Mouse (Mus musculus): Measurements from ENCODE around the gene Ttc25. TPM values are rescaled to one million over a fixed set of nuclear protein-coding genes. Genes with fewer than 3 reads are reported as not detected.

Gene Ttc25
- polyA plus RNA-seq, 1 experiment from 2014 or later, result 2.9 TPM

- no peak for ATAC-seq
Observed at GRCm38 (mm10) chr11:100541577-100541976, 3.8 kb upstream of the Ttc25 start.

GRCm38 (mm10) chr11:100545746-100546085 is 309 bp downstream of the Ttc25 start:
- Histone ChIP-seq H3K4me2 (ENCODE audit: low read length) (peak overlapping the region; percentile 65), H3K9ac (ENCODE audit: low read depth, low read length) (peak overlapping the region; percentile 54), H3K9me3 (replicated peaks; ENCODE audit: control insufficient read depth, low read length, poor library complexity, severe bottlenecking) (no peaks in the 10 kb centered on the region), H3K27ac (ENCODE audit: low read length) (peak overlapping the region; percentile 51), H3K27me3 (ENCODE audit: control insufficient read depth, insufficient read depth, low read depth, low read length) (no peaks in the 10 kb centered on the region; the same call in 1 of the 2 replicates), H3K36me3 (ENCODE audit: control insufficient read depth, insufficient read depth, low read length) (no peaks in the 10 kb centered on the region), H3K4me1 (ENCODE audit: control insufficient read depth, insufficient read depth, low read length) (peaks cover 13% of the 10 kb centered on the region), H3K4me3 (ENCODE audit: low read depth, low read length) (peak overlapping the region; percentile 48)
- peak; percentile 51; the same call in 1 of the 2 replicates for ATAC-seq
- 23% methylated on average over 7 of the region's 7 CpGs for WGBS

More at GRCm38 (mm10) chr11:100541577-100541976, 3.8 kb upstream of the Ttc25 start:
- H3K9ac ChIP-seq (ENCODE audit: low read depth, low read length), result no peak overlapping the region
- no peaks in the 10 kb centered on the region for H3K27me3 ChIP-seq (ENCODE audit: control insufficient read depth, insufficient read depth, low read depth, low read length)
- H3K36me3 ChIP-seq (ENCODE audit: control insufficient read depth, insufficient read depth, low read length), result no peaks in the 10 kb centered on the region
- H3K4me3 ChIP-seq (ENCODE audit: low read depth, low read length), result no peak overlapping the region
- no peaks in the 10 kb centered on the region for H3K9me3 ChIP-seq (replicated peaks; ENCODE audit: control insufficient read depth, low read length, poor library complexity, severe bottlenecking)
- no peak overlapping the region for H3K27ac ChIP-seq (ENCODE audit: low read length)
- H3K4me2 ChIP-seq (ENCODE audit: low read length), result no peak overlapping the region
- H3K4me1 ChIP-seq (ENCODE audit: control insufficient read depth, insufficient read depth, low read length), result peaks cover 13% of the 10 kb centered on the region
- 91% methylated on average over 2 of the region's 2 CpGs for whole genome bisulfite sequencing

- Histone ChIP-seq H3K9me3 (replicated peaks; ENCODE audit: control insufficient read depth, low read length, poor library complexity, severe bottlenecking) (no peaks in the 10 kb centered on the region), H3K4me2 (ENCODE audit: low read length) (no peak overlapping the region), H3K27me3 (ENCODE audit: control insufficient read depth, insufficient read depth, low read depth, low read length) (no peaks in the 10 kb centered on the region; the same call in 1 of the 2 replicates), H3K4me3 (ENCODE audit: low read depth, low read length) (no peak overlapping the region), H3K4me1 (ENCODE audit: control insufficient read depth, insufficient read depth, low read length) (peaks cover 13% of the 10 kb centered on the region), H3K36me3 (ENCODE audit: control insufficient read depth, insufficient read depth, low read length) (no peaks in the 10 kb centered on the region), H3K27ac (ENCODE audit: low read length) (no peak overlapping the region), H3K9ac (ENCODE audit: low read depth, low read length) (no peak overlapping the region)
- 89% methylated on average over 6 of the region's 6 CpGs for WGBS
- ATAC-seq, result no peak
Observed at GRCm38 (mm10) chr11:100546955-100547354, 1.5 kb downstream of the Ttc25 start.

GRCm38 (mm10) chr11:100548141-100548540 is 2.7 kb downstream of the Ttc25 start:
- Histone ChIP-seq H3K4me1 (ENCODE audit: control insufficient read depth, insufficient read depth, low read length) (peaks cover 13% of the 10 kb centered on the region), H3K36me3 (ENCODE audit: control insufficient read depth, insufficient read depth, low read length) (no peaks in the 10 kb centered on the region), H3K27ac (ENCODE audit: low read length) (no peak overlapping the region), H3K4me2 (ENCODE audit: low read length) (no peak overlapping the region), H3K9me3 (replicated peaks; ENCODE audit: control insufficient read depth, low read length, poor library complexity, severe bottlenecking) (no peaks in the 10 kb centered on the region), H3K4me3 (ENCODE audit: low read depth, low read length) (no peak overlapping the region), H3K9ac (ENCODE audit: low read depth, low read length) (no peak overlapping the region), H3K27me3 (ENCODE audit: control insufficient read depth, insufficient read depth, low read depth, low read length) (no peaks in the 10 kb centered on the region; the same call in 1 of the 2 replicates)
- ATAC-seq, result no peak
- 85% methylated on average over 6 of the region's 6 CpGs for WGBS

GRCm38 (mm10) chr11:100549466-100549865 is 4.1 kb downstream of the Ttc25 start:
- Histone ChIP-seq H3K4me1 (ENCODE audit: control insufficient read depth, insufficient read depth, low read length) (peaks cover 13% of the 10 kb centered on the region), H3K4me3 (ENCODE audit: low read depth, low read length) (no peak overlapping the region), H3K9me3 (replicated peaks; ENCODE audit: control insufficient read depth, low read length, poor library complexity, severe bottlenecking) (no peaks in the 10 kb centered on the region), H3K36me3 (ENCODE audit: control insufficient read depth, insufficient read depth, low read length) (no peaks in the 10 kb centered on the region), H3K27ac (ENCODE audit: low read length) (no peak overlapping the region), H3K9ac (ENCODE audit: low read depth, low read length) (no peak overlapping the region), H3K27me3 (ENCODE audit: control insufficient read depth, insufficient read depth, low read depth, low read length) (no peaks in the 10 kb centered on the region; the same call in 1 of the 2 replicates), H3K4me2 (ENCODE audit: low read length) (no peak overlapping the region)
- 90% methylated on average over 8 of the region's 8 CpGs for WGBS
- ATAC-seq, result no peak

- Histone ChIP-seq H3K9ac (ENCODE audit: low read depth, low read length) (no peak overlapping the region), H3K4me3 (ENCODE audit: low read depth, low read length) (no peak overlapping the region), H3K9me3 (replicated peaks; ENCODE audit: control insufficient read depth, low read length, poor library complexity, severe bottlenecking) (no peaks in the 10 kb centered on the region), H3K4me2 (ENCODE audit: low read length) (no peak overlapping the region), H3K36me3 (ENCODE audit: control insufficient read depth, insufficient read depth, low read length) (no peaks in the 10 kb centered on the region), H3K27me3 (ENCODE audit: control insufficient read depth, insufficient read depth, low read depth, low read length) (no peaks in the 10 kb centered on the region; the same call in 1 of the 2 replicates), H3K27ac (ENCODE audit: low read length) (no peak overlapping the region), H3K4me1 (ENCODE audit: control insufficient read depth, insufficient read depth, low read length) (peaks cover 7% of the 10 kb centered on the region)
- WGBS, result 77% methylated on average over 6 of the region's 6 CpGs
- no peak for ATAC-seq
Observed at GRCm38 (mm10) chr11:100550101-100550500, 4.7 kb downstream of the Ttc25 start.

GRCm38 (mm10) chr11:100552842-100553241 is 7.4 kb downstream of the Ttc25 start:
- H3K4me2 ChIP-seq (ENCODE audit: low read length), result no peak overlapping the region
- no peak overlapping the region for H3K4me3 ChIP-seq (ENCODE audit: low read depth, low read length)
- no peaks in the 10 kb centered on the region for H3K4me1 ChIP-seq (ENCODE audit: control insufficient read depth, insufficient read depth, low read length)
- no peak for ATAC-seq
- 82% methylated on average over 4 of the region's 4 CpGs for WGBS
- H3K9me3 ChIP-seq (replicated peaks; ENCODE audit: control insufficient read depth, low read length, poor library complexity, severe bottlenecking), result no peaks in the 10 kb centered on the region
- H3K27ac ChIP-seq (ENCODE audit: low read length), result no peak overlapping the region
- no peaks in the 10 kb centered on the region for H3K36me3 ChIP-seq (ENCODE audit: control insufficient read depth, insufficient read depth, low read length)
- no peaks in the 10 kb centered on the region; the same call in 1 of the 2 replicates for H3K27me3 ChIP-seq (ENCODE audit: control insufficient read depth, insufficient read depth, low read depth, low read length)
- no peak overlapping the region for H3K9ac ChIP-seq (ENCODE audit: low read depth, low read length)

- WGBS, result 17% methylated on average over 11 of the region's 11 CpGs
- H3K36me3 ChIP-seq (ENCODE audit: control insufficient read depth, insufficient read depth, low read length), result no peaks in the 10 kb centered on the region
- no peak overlapping the region for H3K4me3 ChIP-seq (ENCODE audit: low read depth, low read length)
- no peaks in the 10 kb centered on the region for H3K4me1 ChIP-seq (ENCODE audit: control insufficient read depth, insufficient read depth, low read length)
- H3K4me2 ChIP-seq (ENCODE audit: low read length), result peak overlapping the region; percentile 22; the same call in 1 of the 2 replicates
- H3K27ac ChIP-seq (ENCODE audit: low read length), result no peak overlapping the region
- ATAC-seq, result no peak
- H3K27me3 ChIP-seq (ENCODE audit: control insufficient read depth, insufficient read depth, low read depth, low read length), result no peaks in the 10 kb centered on the region
- no peaks in the 10 kb centered on the region for H3K9me3 ChIP-seq (replicated peaks; ENCODE audit: control insufficient read depth, low read length, poor library complexity, severe bottlenecking)
- H3K9ac ChIP-seq (ENCODE audit: low read depth, low read length), result no peak overlapping the region
Observed at GRCm38 (mm10) chr11:100555583-100555982, 10.2 kb downstream of the Ttc25 start.

- no peak overlapping the region for H3K4me3 ChIP-seq (ENCODE audit: low read depth, low read length)
- ATAC-seq, result no peak
- H3K27ac ChIP-seq (ENCODE audit: low read length), result no peak overlapping the region
- no peaks in the 10 kb centered on the region for H3K36me3 ChIP-seq (ENCODE audit: control insufficient read depth, insufficient read depth, low read length)
- WGBS, result 80% methylated on average over 3 of the region's 3 CpGs
- no peak overlapping the region for H3K9ac ChIP-seq (ENCODE audit: low read depth, low read length)
- no peak overlapping the region for H3K4me2 ChIP-seq (ENCODE audit: low read length)
- no peaks in the 10 kb centered on the region for H3K9me3 ChIP-seq (replicated peaks; ENCODE audit: control insufficient read depth, low read length, poor library complexity, severe bottlenecking)
- H3K27me3 ChIP-seq (ENCODE audit: control insufficient read depth, insufficient read depth, low read depth, low read length), result no peaks in the 10 kb centered on the region
- no peaks in the 10 kb centered on the region for H3K4me1 ChIP-seq (ENCODE audit: control insufficient read depth, insufficient read depth, low read length)
Observed at GRCm38 (mm10) chr11:100557563-100557962, 12.2 kb downstream of the Ttc25 start.
